Mouse (Mus musculus): ENCODE measurements around the gene 4930524N10Rik. TPM values are rescaled to one million over a fixed set of nuclear protein-coding genes. Genes with fewer than 3 reads are reported as not detected.

4930524N10Rik gene
- not detected in 2 replicates for polyA plus RNA-seq (2014; fragmentation: Nextera tagmentation; extraction: Ambion mirVana)

- no peak within 1 kb of the TSS for H3K9ac ChIP-seq (replicated peaks; ENCODE audit: low read depth, low read length)
- no peak within 1 kb of the TSS for H3K4me2 ChIP-seq (replicated peaks; ENCODE audit: low read depth, low read length)
- 13% methylated on average over 1 of the region's 1 CpGs for WGBS
- no peaks in the 10 kb centered on the region for H3K36me3 ChIP-seq (ENCODE audit: control insufficient read depth, insufficient read depth, low read length)
- no peak within 1 kb of the TSS for H3K27ac ChIP-seq (ENCODE audit: low read length)
- H3K4me3 ChIP-seq (ENCODE audit: low read depth, low read length), result no peak within 1 kb of the TSS
- H3K4me1 ChIP-seq (ENCODE audit: control insufficient read depth, insufficient read depth, low read length), result no peaks in the 10 kb centered on the region
- ATAC-seq (ENCODE audit: insufficient number of reproducible peaks, insufficient read depth, low FRiP score, low read depth), result no peak
- no peaks in the 10 kb centered on the region for H3K27me3 ChIP-seq (ENCODE audit: control insufficient read depth, insufficient read depth, low read length)
- H3K9me3 ChIP-seq (ENCODE audit: control insufficient read depth, low read depth, low read length), result no peaks in the 10 kb centered on the region
Observed at GRCm38 (mm10) chrX:154343292-154343691, at the start of gene 4930524N10Rik. Gene 4930524N10Rik (minus strand): TSS chrX:154343392.

GRCm38 (mm10) chrX:154350042-154350441 lies 6.8 kb upstream of the 4930524N10Rik start:
- H3K9me3 ChIP-seq (ENCODE audit: control insufficient read depth, low read depth, low read length), result no peaks in the 10 kb centered on the region
- WGBS, result 63% methylated on average over 3 of the region's 3 CpGs
- H3K4me1 ChIP-seq (ENCODE audit: control insufficient read depth, insufficient read depth, low read length), result no peaks in the 10 kb centered on the region
- no peaks in the 10 kb centered on the region for H3K27me3 ChIP-seq (ENCODE audit: control insufficient read depth, insufficient read depth, low read length)
- no peak overlapping the region for H3K27ac ChIP-seq (ENCODE audit: low read length)
- no peak overlapping the region for H3K9ac ChIP-seq (replicated peaks; ENCODE audit: low read depth, low read length)
- no peak for ATAC-seq (ENCODE audit: insufficient number of reproducible peaks, insufficient read depth, low FRiP score, low read depth)
- H3K36me3 ChIP-seq (ENCODE audit: control insufficient read depth, insufficient read depth, low read length), result no peaks in the 10 kb centered on the region
- no peak overlapping the region for H3K4me3 ChIP-seq (ENCODE audit: low read depth, low read length)
- H3K4me2 ChIP-seq (replicated peaks; ENCODE audit: low read depth, low read length), result no peak overlapping the region

GRCm38 (mm10) chrX:154349302-154350041 lies 6.3 kb upstream of the 4930524N10Rik start:
- WGBS, result 83% methylated on average over 7 of the region's 7 CpGs
- no peak for ATAC-seq (ENCODE audit: insufficient number of reproducible peaks, insufficient read depth, low FRiP score, low read depth)

GRCm38 (mm10) chrX:154347933-154348332 lies 4.7 kb upstream of the 4930524N10Rik start:
- ATAC-seq (ENCODE audit: insufficient number of reproducible peaks, insufficient read depth, low FRiP score, low read depth), result no peak

More at GRCm38 (mm10) chrX:154349302-154350041, 6.3 kb upstream of the 4930524N10Rik start:
- H3K9me3 ChIP-seq (ENCODE audit: control insufficient read depth, low read depth, low read length), result no peaks in the 10 kb centered on the region
- no peaks in the 10 kb centered on the region for H3K27me3 ChIP-seq (ENCODE audit: control insufficient read depth, insufficient read depth, low read length)
- no peak overlapping the region for H3K9ac ChIP-seq (replicated peaks; ENCODE audit: low read depth, low read length)
- H3K4me3 ChIP-seq (ENCODE audit: low read depth, low read length), result no peak overlapping the region
- H3K27ac ChIP-seq (ENCODE audit: low read length), result no peak overlapping the region
- H3K36me3 ChIP-seq (ENCODE audit: control insufficient read depth, insufficient read depth, low read length), result no peaks in the 10 kb centered on the region
- no peaks in the 10 kb centered on the region for H3K4me1 ChIP-seq (ENCODE audit: control insufficient read depth, insufficient read depth, low read length)
- no peak overlapping the region for H3K4me2 ChIP-seq (replicated peaks; ENCODE audit: low read depth, low read length)

More at GRCm38 (mm10) chrX:154347933-154348332, 4.7 kb upstream of the 4930524N10Rik start:
- Histone ChIP-seq H3K4me2 (replicated peaks; ENCODE audit: low read depth, low read length) (no peak overlapping the region), H3K36me3 (ENCODE audit: control insufficient read depth, insufficient read depth, low read length) (no peaks in the 10 kb centered on the region), H3K27ac (ENCODE audit: low read length) (no peak overlapping the region), H3K27me3 (ENCODE audit: control insufficient read depth, insufficient read depth, low read length) (no peaks in the 10 kb centered on the region), H3K9ac (replicated peaks; ENCODE audit: low read depth, low read length) (no peak overlapping the region), H3K9me3 (ENCODE audit: control insufficient read depth, low read depth, low read length) (no peaks in the 10 kb centered on the region), H3K4me1 (ENCODE audit: control insufficient read depth, insufficient read depth, low read length) (no peaks in the 10 kb centered on the region), H3K4me3 (ENCODE audit: low read depth, low read length) (no peak overlapping the region)
- 79% methylated on average over 3 of the region's 3 CpGs for WGBS

Other genes starting within 250 kb of the 4930524N10Rik start
- not detected in 2 replicates for gene Gm15140, start 222.7 kb downstream of the 4930524N10Rik start, polyA plus RNA-seq (2014; fragmentation: Nextera tagmentation; extraction: Ambion mirVana)
- not detected in 2 replicates for gene Samt4, start 138.6 kb upstream of the 4930524N10Rik start, polyA plus RNA-seq (2014; fragmentation: Nextera tagmentation; extraction: Ambion mirVana)
- gene Samt2, start 236.0 kb upstream of the 4930524N10Rik start, polyA plus RNA-seq (2014; fragmentation: Nextera tagmentation; extraction: Ambion mirVana), result not detected in 2 replicates

Data from stomach, embryonic 14.5 days (tissue).